Mouse (Mus musculus): Measurements from ENCODE around the gene Ddc.

Gene Ddc

DNA sequence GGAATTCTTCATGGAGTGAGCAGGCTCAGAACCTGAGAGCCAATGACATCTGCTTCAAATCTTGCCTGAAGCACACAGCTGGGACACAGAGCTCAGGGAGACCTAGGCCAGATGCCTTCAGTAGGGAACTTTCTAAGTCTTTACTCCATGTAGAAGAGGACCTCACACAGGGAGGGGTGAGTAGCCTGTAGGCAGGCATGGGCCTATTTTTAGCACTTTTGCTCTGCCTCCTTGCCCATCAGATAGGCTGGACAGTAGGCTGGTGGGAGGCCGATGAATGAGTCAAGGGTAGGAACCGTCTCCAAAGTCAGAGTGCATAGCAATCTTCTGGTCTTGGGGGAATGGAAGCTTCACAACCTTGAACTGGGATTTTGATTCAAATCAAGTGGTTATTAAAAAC is 22.7 kb downstream of the Ddc start:
- no peak for DNase-seq

DNA sequence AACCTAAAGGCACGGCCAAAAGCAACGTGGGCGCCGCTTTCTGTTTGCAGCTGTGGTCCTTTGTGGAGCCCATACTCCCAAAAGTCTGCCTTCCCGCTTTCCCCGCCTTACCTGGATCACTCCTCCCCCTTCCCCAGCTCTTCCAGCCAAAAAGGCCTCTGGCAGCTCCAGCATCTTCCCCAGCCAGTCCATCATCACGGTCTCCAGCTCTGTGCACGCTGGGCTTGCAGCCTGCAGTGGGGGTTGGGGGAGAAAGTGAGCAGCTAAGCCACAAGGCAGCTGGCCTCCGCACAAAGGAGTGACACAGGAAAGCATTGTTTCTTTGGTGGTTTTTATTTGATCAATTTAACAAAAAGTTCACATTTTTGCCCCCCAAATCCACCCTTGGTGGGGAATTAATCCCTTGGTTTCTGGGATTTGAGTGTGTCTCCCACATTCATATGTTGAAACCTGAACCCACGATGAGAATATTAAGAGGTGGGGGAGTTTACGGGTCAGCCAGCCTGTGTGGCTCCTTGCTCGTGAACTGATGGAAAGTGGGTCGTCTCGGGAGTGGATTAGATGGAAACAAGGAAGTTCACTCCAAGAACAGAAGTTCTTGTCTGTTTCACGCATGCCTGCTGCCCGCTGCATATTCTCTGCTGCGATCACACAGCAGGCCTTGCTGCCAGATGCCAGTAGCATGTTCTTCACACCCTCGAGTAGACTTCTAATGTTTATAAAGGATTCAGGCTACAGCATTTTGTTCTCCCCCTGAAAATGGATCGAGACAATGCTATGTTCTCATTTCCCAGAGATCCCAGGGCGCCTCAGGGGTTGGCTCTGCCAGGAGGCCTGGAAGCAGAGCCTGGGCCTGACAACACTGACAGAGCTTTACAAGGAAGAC is 24.7 kb downstream of the Ddc start:
- no peak for DNase-seq

DNA sequence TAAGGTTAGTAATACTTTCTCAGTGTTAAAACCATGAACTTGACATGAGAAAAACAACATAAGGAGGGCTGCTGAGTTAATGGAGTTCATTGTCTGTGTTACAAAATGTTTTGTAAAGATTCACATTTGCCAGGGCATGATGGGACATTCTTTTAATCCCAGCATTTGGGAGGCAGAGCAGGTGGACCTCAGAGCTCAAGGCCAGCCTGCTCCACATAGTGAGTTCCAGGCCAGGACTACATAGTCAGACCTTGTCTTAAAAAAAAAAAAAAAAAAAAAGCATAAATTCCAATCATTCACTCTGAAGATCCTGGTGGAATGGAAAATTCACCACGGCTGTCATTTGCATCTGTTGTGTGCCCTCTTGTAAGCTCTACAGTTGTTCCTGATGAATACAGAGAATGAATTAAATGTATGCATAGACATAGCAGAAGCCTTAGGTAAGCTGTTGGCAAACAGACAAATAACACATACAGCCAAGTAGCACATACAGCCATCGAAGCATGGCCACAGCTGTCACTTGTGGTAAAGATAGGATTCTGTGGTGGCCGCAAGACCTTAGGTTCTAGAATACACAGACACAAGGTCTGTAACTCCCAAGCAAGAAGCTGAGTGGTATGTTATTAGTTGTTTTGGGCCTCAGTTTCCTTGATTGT is 25.7 kb downstream of the Ddc start:
- no peak for DNase-seq

DNA sequence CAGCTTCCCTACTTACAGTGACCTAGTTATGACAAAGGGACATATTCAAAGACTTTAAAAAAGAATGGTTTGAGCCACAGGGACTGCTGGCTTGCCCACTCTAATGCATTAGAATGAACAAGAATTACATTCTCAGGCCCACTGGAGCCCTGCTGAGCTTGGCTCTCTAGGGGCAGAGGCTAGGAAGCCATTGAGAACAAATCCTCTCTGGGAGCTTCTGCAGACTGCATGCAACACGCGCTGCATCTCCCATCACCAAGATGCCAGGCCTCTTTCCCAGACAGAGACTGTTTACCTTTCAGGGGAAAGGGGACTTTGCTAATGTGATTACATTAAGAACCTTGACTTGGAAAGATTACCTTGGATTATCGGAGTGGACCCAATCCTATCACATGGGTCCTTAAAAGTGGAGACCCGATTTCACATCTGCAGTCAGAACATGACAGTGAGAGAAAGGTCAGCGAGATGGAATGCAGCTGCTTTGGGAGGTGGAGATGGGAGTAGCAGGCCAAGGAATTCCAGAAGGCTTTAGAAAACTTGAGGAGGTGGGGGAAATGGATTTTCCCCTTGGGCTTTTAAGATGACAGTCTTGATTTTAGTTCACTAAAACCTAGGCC is 26.6 kb downstream of the Ddc start:
- no peak for DNase-seq

DNA sequence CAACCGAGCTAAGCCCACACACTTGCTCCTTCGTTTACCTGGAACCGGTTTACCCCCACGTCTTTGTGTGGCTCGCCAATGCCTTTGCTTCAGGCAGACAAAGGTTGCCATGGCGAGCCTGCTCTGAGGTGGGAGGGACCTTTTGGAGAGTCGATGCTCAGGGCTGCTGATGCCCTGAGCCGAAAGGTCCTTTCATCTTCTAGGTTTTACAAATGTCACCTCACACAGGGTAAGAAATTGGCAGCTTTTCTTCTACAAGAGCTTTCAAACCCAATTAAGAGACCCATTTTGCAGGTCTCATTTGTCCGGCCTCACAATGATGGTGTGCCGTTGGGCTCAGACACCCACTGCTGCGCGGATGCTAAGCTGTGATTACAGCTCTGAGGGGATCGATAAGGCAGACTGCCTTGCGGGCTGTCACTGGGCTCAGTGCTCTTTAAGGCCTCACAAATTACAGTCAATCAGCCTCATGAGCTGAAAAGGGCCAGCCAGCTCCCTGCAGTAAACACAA is 29.9 kb downstream of the Ddc start:
- no peak for DNase-seq

DNA sequence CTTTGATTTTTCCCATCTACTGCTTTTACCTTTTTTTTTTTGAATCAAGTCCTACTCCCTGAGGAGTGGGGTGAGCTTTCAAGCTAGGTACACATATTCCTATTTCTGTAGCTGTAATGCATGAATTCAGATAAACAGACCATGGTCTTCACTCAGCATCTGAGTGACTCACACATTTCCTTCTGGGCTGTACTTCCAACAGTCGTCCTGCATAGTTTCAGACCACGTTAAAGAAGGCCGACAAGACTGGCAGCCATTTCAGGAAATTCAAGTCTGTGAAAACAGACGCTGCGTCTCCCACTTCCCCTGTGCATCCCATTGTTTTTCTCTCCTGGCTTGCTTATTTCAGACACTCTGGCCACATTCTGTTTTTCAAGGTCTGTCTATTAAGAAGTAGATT is 31.2 kb downstream of the Ddc start:
- DNase-seq = no peak

DNA sequence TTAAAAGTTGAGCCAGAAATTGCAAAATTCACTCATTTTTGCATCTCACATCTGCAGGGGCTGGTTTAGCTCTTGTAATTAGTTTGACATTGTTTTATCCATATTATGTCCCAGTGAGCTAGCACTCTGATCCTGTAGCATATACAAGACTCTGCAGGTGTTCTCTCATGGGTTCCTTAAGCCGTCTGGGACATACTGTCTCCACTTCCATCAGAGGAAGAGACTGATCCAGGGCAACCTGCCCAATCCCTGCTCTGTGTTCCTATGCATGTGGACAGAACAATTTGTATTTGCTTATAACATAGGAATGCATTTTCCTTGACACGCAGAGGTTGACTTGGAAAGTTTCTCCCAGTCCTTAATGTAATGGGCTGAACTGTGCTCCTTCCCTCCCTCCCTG is 32.8 kb downstream of the Ddc start:
- no peak for DNase-seq

DNA sequence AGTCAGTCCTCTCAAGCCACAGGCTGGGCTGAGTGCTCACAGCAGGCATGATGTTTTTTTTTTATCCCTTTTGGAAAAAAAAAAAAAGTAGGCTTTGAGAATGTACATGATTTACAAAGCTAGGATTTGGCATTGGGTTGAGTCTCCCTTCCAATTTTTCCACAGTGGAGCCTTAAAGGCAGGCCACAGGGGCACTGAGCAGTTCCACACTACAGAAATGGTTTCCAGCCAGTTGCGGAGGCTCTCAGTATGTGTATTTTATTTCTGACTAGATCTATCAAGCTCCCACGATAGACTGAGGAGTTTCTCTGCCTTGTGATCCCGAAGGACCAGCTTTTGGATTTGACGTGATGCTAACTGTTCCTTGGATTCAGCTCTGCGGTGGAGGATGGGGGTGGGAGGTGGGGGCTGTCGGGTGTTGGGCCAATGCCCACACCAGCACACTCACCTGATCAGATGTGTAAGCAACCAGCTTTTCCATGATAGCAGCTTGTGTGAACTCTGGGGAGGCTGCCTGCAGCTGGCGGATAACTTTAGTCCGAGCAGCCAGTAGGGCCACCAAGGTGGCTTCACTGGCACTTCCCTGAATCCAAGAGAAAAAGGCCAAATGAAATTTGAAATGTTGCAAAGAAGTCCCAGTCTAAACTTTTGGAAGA is 33.4 kb downstream of the Ddc start:
- no peak for DNase-seq

DNA sequence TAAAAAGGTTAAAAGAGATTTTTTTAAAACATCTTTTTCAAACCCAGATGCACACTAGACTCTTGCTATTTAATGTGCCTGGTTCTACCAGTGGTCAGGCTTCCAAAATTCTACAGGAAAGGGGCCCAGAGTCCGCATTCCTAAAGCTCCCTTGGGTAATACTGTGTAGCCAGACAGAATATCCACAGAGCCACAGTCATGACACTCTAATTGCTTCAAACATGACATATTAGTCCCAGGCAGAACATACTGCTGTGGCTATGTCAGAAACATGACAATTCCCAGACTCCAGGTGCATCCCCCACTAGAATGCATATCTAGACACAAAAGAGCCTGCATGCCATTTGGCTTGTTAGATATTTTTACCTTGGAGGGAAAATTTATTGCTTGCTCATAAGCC is 35.4 kb downstream of the Ddc start:
- no peak for DNase-seq

DNA sequence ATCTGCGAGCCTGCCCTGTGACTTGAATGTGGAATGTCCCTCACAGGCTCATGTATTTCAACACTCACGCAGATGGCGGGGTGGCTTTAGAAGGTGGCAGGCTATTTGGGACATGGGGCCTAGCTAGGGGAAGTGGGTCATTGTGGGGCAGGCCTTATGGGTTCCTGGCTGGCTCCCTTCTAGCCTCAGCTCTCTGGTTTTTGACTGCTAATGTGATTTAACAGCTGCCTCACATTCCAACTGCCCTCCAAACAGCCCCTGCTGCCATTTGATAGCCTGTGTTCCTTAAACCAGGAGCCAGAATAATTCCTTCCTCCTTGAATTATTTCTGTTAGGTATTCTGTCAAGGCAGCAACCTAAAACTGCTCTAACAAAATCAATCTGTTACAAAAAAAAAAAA is 41.0 kb downstream of the Ddc start:
- no peak for DNase-seq

DNA sequence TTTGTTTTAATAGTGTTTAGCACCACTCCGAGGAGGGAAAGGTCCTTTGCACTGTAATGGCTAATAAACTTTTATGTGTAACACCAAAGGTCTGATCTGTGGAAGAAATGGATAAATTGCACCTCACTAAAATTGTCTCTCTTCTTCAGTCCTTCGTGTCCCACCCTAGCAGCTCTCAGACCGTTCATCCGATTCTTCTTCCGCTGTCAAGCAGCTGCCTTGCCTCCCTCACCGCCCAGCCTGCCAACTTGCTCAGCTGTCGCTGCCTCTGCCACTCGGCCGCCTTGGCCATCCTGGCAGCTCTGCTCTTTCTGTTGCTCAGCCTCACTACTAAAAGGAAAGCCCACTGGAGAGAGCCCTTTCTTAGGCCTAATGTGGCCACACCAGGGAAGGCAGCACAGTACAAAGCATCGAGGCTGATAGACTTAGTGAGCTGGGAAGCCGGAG is 42.2 kb downstream of the Ddc start:
- no peak for DNase-seq

DNA sequence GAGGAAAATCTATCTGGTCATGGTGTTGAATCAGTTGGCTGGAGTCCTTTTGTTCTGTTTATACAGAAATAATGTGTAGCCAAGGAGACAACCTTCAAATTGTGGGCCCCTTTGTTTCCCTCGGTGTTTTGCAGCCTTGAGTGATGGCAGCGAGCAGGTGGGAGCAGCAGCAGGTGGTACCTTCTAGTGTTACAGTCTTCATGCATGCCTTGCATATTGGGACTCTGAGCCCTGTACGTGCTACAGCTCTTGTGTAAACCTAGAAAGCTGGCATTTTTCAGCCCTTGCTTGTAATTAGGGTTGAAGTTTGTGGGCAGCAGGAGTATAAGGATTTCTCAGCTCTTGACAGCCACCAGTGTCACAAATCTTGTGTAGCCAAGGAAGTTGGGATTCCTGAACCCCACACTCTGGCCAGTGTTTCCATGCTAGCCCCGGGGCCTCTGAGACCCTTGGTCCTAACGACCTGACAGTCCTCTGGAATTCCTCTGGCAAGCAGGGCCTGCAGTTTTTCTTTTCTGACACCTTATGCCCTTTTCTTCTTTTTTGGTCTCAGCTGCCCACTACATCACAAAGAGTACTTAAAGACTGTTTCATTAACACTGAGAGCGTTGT is 42.8 kb downstream of the Ddc start:
- no peak for DNase-seq

DNA sequence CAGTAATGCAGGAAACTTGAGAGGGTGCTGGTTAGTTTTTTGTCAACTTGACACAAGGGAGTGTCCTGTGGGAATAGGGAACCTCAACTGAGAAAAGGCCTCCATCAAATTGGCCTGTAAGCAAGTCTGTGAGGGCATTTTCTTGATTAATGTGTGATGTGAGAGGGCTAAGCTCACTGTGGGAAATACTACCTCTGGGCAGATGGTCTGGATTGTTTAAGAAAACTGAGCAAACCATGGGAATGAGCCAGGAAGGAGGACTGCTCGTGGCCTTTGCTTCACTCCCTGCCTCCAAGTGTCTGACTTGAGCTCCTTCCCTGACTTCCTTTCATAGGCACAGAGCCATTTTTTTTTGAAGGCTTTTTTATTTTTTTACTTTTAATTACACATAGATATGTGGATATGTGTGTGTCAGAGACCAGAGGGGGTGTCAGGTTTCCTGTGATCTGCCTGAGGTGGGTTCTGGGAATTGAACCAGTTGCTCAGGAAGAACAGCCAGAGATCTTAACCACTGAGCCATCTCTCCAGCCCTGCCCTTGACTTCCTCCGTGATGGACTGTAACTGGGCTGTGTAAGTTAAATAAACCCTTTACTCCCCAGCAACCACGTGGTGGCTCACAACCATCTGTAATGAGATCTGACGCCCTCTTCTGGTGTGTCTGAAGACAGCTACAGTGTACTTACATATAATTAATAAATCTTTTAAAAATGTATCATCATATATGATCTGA is 44.0 kb downstream of the Ddc start:
- DNase-seq = no peak

DNA sequence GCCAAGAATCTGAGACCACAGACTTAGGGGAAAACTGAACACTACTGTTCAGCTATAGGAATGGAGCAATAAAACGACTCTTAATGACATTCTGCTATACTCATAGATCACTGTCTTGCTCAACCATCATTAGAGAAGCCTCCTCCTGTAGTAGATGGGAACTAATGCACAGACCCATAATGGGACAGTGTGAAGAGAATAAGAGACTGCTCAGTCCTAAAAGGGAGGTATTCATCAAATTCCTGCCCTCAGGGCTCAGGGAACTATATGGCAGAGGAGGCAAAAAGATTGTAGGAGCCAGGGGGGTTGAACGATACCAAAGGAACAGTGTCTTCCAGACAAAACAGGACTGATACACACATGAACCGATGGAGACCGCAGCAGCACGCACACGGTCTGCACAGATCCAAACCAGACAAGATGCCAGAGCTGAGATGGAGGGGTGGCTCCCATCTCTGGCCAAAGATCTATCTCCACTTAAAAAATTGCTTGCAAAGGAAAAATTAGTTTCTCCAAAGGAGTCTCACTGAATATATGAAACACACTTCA is 45.9 kb downstream of the Ddc start:
- no peak for DNase-seq

DNA sequence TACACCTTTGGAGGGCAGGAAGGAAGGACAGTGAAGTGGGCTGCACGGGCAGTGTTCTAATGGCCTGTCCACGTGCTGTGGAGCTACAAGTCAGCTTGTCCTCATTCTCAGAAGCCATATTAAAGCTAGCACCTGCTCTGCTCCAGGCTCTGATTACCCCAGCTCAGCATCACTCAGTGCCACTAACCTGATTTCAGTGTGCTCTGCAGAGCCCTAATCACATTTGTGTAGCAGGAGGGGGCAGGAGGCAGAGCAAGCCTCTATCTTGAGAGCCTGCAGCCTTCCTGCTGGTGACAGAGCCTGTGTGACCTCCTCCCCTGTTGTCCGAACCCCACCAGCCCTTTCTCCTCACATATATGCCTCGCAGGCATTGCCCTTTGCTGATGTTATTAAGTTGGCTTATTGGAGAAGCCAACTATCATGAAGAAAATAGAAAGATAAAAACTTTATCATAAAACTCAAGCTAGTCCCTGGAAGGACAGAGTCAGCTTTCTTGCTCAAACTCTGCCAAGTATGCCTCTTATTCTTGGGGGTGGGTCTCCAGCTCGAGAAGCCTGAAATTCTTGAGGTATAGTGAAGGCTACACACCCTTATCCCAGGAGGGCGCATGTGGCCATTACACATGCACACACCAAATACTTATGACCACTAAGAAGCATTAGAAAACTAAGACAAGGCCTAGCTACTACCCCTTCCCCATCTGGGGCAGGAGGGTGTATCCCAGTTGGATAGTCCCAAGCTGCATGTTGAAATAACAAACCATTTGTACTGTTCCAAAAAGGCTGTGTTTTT is 47.3 kb downstream of the Ddc start:
- DNase-seq = no peak

DNA sequence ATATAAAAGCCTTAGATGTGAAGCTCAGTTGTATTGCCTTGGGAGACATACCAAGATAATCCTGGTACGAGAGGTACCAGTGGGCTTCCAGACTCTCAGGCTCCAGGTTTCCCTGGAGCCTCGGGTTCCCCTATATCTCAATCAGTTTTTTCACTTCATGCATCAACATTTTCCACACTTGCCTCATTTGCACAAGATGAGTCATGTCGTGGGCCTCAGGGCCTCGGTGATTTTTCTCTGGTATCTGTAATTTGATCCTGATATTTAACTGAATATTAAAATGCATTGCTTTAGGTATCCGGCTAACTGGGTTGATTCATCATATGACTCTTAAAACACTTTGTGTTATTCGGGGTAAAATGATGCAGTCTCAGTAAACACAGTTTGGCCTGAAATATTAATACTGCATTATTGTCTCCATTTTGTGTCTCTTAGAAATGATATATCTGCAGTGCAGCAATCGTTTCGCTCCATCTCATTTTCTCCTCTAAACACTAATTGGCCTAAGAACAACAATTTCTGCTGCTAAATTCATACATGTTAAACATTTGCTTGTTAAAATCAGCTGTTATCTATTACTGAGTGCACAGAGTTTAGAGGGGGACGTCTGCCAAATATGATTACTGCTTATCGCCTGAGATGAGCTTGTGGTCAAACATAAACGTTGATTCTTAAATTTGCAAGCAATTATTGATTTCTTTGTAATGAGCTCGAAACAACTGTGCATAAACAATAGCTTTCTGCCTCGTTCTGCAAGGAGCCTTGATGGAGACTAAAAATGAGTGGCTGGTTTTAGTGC is 48.2 kb downstream of the Ddc start:
- no peak for DNase-seq

DNA sequence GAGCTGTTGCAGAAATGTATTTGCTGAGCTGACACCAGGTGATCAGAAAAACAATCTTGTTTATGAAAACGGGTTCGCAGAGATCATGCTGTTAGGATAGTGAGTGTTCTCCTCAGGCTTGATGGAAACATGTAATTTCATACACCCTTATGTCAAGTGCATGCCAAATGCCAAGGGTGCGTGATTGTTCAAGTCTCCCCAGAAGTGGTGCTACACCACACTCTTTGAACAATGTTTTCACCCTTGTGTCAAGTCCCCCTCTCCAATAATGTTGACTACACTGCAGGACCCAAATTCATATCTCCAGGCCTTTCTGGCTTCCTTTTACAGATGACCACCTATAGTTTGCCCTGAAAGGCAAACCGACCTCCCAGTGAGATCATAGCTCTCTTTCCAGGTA is 49.5 kb downstream of the Ddc start:
- DNase-seq = no peak

DNA sequence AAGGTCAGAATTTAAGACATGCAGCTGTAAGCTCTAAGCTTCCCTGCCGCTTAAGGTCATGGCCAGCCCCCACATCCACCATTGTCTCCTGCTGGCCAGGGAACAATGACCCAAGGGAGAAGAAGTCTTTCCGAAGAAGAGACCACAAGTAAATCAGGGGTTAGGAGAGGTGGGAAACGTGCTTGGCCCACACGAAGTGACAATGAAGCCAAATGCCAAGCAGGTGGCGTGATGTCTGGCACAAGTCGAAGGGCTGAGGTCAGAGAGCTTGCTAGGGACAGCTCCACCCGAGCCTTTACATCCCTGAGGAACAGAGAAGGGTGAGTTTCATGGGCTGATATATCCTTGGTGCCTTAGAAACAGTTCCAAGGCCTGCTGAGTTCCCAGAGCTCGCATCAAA is 52.9 kb downstream of the Ddc start:
- no peak for DNase-seq

DNA sequence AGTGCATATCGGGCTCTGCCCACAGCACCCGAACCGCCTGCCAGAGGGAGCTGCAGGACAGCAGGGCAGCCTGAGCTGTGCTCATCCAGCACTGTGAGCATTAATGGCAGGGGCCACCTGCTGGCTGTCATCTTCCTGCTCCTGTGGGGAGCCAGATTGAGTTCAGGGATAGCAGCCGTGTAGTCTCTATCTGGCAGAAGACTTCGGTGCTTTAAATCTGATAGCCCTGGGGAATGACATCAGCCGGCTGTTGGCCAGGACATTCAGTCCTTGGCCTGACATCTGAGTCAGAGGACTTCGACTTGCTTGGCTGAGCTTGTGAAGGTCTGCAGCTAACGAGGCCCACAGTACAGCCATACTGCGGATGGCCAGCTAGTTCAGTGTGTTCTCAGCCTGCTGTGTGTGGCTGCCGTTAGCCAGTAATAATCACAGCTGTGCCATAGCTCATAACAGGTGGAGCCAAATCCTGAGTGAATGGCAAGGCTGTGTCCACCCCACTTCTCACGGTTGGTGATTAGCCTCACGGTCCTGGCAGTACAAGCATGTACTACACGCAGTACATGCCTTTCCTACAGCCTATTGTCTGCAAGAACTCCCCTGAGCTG is 53.5 kb downstream of the Ddc start:
- DNase-seq = peak; percentile 52

DNA sequence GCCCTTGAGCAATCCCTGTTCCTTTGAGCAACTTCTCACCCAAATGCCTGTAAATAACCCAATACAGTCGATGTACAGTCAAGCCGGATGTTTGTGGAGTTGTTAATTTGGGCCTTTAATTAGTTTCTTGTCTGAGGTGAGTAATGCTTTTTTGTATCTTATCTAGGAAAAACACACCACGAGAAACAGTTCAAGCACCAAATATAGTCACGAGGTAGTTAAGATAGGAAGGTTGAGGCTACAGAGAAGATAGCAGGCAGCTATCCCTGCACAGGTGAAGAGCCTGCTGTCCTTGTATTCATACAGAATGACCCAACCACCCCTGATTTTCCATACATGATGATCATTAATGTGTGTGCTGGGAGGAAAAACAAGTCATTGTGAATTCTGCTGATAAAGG is 56.4 kb downstream of the Ddc start:
- DNase-seq = no peak

All from kidney, adult 18-20 months (tissue).